Mouse (Mus musculus): ENCODE measurements around the gene Stab1. TPM values are rescaled to one million over a fixed set of nuclear protein-coding genes. Genes with fewer than 3 reads are reported as not detected.

Gene Stab1
- polyA plus RNA-seq, 1 experiment from 2014 or later = 42.5 TPM

GRCm38 (mm10) chr14:31089918-31090317, 78.5 kb downstream of the Stab1 start:
- Histone ChIP-seq H3K36me3 (replicated peaks; ENCODE audit: insufficient read depth, low read length) (peaks cover 60% of the 10 kb centered on the region), H3K9ac (replicated peaks) (no peak overlapping the region), H3K27ac (ENCODE audit: low read depth) (no peak overlapping the region), H3K4me3 (ENCODE audit: low read depth, low read length) (no peak overlapping the region), H3K4me1 (ENCODE audit: insufficient read depth) (no peaks in the 10 kb centered on the region), H3K27me3 (ENCODE audit: insufficient read depth, low read length) (no peaks in the 10 kb centered on the region), H3K9me3 (ENCODE audit: low read length) (no peaks in the 10 kb centered on the region), H3K4me2 (ENCODE audit: low read depth, low read length) (no peak overlapping the region)
- no peak for TF ChIP-seq CTCF (IDR thresholded peaks at IDR 0.05; ENCODE audit: low read depth)
- no peak for TF ChIP-seq EP300 (IDR thresholded peaks at IDR 0.05; ENCODE audit: low read depth)
- ATAC-seq (no peak), DNase-seq (no peak)
- 79% methylated on average over 1 of the region's 1 CpGs for WGBS (ENCODE audit: insufficient replicate concordance)

Other genes starting within 250 kb of the Stab1 start
- gene Itih3, start 244.9 kb downstream of the Stab1 start, polyA plus RNA-seq (2015; fragmentation: Nextera tagmentation; extraction: Ambion mirVana) = 1,712 and 1,929 TPM in 2 replicates
- 173 and 210 TPM in 2 replicates for gene Itih1, start 225.4 kb downstream of the Stab1 start, polyA plus RNA-seq (2015; fragmentation: Nextera tagmentation; extraction: Ambion mirVana)
- 2.8 and 3.1 TPM in 2 replicates for gene Nek4, start 217.3 kb downstream of the Stab1 start, polyA plus RNA-seq (2015; fragmentation: Nextera tagmentation; extraction: Ambion mirVana)
- 9.4 TPM in 2 replicates for gene Glt8d1, start 167.2 kb downstream of the Stab1 start, polyA plus RNA-seq (2015; fragmentation: Nextera tagmentation; extraction: Ambion mirVana)
- gene Spcs1, start 167.0 kb downstream of the Stab1 start, polyA plus RNA-seq (2015; fragmentation: Nextera tagmentation; extraction: Ambion mirVana) = 346 and 365 TPM in 2 replicates
- gene Pbrm1, start 149.5 kb downstream of the Stab1 start, polyA plus RNA-seq (2015; fragmentation: Nextera tagmentation; extraction: Ambion mirVana) = 31.0 and 33.2 TPM in 2 replicates
- 67.4 and 71.9 TPM in 2 replicates for gene Gnl3, start 149.5 kb downstream of the Stab1 start, polyA plus RNA-seq (2015; fragmentation: Nextera tagmentation; extraction: Ambion mirVana)
- gene Smim4, start 39.7 kb downstream of the Stab1 start, polyA plus RNA-seq (2015; fragmentation: Nextera tagmentation; extraction: Ambion mirVana) = 76.1 and 79.2 TPM in 2 replicates
- 45.3 and 48.5 TPM in 2 replicates for gene Nt5dc2, start 37.6 kb downstream of the Stab1 start, polyA plus RNA-seq (2015; fragmentation: Nextera tagmentation; extraction: Ambion mirVana)
- 3.9 and 8.4 TPM in 2 replicates for gene Tnnc1, start 39.7 kb upstream of the Stab1 start, polyA plus RNA-seq (2015; fragmentation: Nextera tagmentation; extraction: Ambion mirVana)
- 51.1 and 65.0 TPM in 2 replicates for gene Nisch, start 48.3 kb upstream of the Stab1 start, polyA plus RNA-seq (2015; fragmentation: Nextera tagmentation; extraction: Ambion mirVana)
- 0.04 and 0.06 TPM in 2 replicates for gene Sema3g, start 49.2 kb upstream of the Stab1 start, polyA plus RNA-seq (2015; fragmentation: Nextera tagmentation; extraction: Ambion mirVana)
- gene Phf7, start 82.7 kb upstream of the Stab1 start, polyA plus RNA-seq (2015; fragmentation: Nextera tagmentation; extraction: Ambion mirVana) = 7.3 and 8.3 TPM in 2 replicates
- 16.3 and 19.8 TPM in 2 replicates for gene Bap1, start 82.8 kb upstream of the Stab1 start, polyA plus RNA-seq (2015; fragmentation: Nextera tagmentation; extraction: Ambion mirVana)
- gene Dnah1, start 155.3 kb upstream of the Stab1 start, polyA plus RNA-seq (2015; fragmentation: Nextera tagmentation; extraction: Ambion mirVana) = 0.05 and 0.06 TPM in 2 replicates
- gene Capn7, start 168.0 kb upstream of the Stab1 start, polyA plus RNA-seq (2015; fragmentation: Nextera tagmentation; extraction: Ambion mirVana) = 10.3 and 12.4 TPM in 2 replicates

Measured in liver, postnatal 0 days (tissue).